Mouse (Mus musculus) lung, embryonic 16.5 days (tissue): ENCODE data around the gene Wnt16. TPM values are rescaled to one million over a fixed set of nuclear protein-coding genes. Genes with fewer than 3 reads are reported as not detected.

Experiments
- ATAC-seq: fragments of 200-750 bp; cut with Nextera tagmentation; 2 replicates; pipeline ENCODE4 v1.8.0; 2017; ENCODE audit warnings: low read depth, mild to moderate bottlenecking, moderate library complexity
- H3K27ac ChIP-seq: fragments of 300-500 bp; sonication (generic); 2 replicates; pipeline ENCODE4 v1.5.1; 2014; ENCODE audit warnings: mild to moderate bottlenecking, control low read depth, low read length
- H3K27me3 ChIP-seq: fragments of 300-500 bp; sonication (generic); 2 replicates; pipeline ENCODE4 v1.6.1; 2014; ENCODE audit warnings: low read depth, low read length, mixed read lengths; ENCODE audit not compliant: control insufficient read depth, insufficient read depth
- H3K36me3 ChIP-seq: fragments of 300-500 bp; sonication (generic); 2 replicates; pipeline ENCODE4 v1.6.1; 2014; ENCODE audit warnings: low read length; ENCODE audit not compliant: control insufficient read depth, insufficient read depth
- H3K4me1 ChIP-seq: fragments of 300-500 bp; sonication (generic); replicated peaks from 2 replicates; pipeline ENCODE4 v1.6.1; 2014; ENCODE audit warnings: low read length, mixed read lengths; ENCODE audit not compliant: control insufficient read depth, insufficient read depth
- H3K4me2 ChIP-seq: fragments of 300-500 bp; sonication (generic); 2 replicates; pipeline ENCODE4 v1.6.1; 2014; ENCODE audit warnings: low read depth, low read length, control low read depth
- H3K4me3 ChIP-seq: fragments of 300-500 bp; sonication (generic); 2 replicates; pipeline ENCODE4 v1.5.1; 2014; ENCODE audit warnings: mild to moderate bottlenecking, low read length, control low read depth
- H3K9ac ChIP-seq: fragments of 300-500 bp; sonication (generic); 2 replicates; pipeline ENCODE4 v1.6.1; 2014; ENCODE audit warnings: low read length, control low read depth
- H3K9me3 ChIP-seq: fragments of 300-500 bp; sonication (generic); 2 replicates; pipeline ENCODE4 v1.6.1; 2016; ENCODE audit warnings: low read length; ENCODE audit not compliant: control insufficient read depth
- WGBS: fragments of 180-500 bp; shearing (Covaris S2); extraction: QIAGEN DNeasy Blood & Tissue Kit; methylation state at CpG from one replicate; pipeline ENCODE4 v1.1.7; 2014; 5-methylcytosine and 5-hydroxymethylcytosine counted together
- polyA plus RNA-seq: library from polyadenylated mRNA; unstranded; fragments of >200 nt; fragmentation: Nextera tagmentation; extraction: Ambion mirVana; gene quantifications from 2 replicates; pipeline ENCODE4 v1.2.1, GENCODE M21; 2015

Gene Wnt16
- polyA plus RNA-seq, 1 experiment from 2014 or later: 0.18 TPM

DNA sequence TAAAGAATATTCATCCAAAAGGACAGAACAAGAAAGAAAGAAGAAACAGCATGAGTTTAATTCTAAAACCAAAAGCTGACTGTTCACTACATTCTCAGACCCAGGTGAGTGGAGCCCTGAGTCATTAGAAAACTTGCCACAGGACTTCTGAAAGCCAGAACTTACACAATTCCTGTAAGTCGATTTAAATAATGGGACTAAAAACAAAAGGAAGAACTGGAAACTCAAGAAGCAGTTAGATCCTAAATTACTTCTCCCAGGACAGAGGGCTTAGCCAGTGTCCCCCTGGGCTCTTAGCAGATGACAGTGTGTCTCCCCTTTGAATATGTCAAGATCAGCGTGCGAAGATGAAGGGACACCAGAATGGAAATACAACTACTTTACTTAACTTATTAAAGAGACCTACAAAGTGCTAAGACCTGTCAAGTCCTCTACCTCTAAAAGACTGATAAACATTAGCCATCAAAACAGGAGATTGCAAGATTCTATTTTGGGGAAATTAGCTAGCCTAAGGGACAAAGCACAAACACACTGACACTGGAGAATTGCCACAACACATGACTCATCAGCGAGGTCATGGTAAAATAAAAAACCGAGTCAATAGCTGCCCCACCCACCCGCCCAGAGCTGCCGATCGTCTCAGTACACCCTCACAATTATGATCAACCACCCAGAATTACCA is 18.0 kb upstream of the Wnt16 start:
- H3K27me3 ChIP-seq: no peaks in the 10 kb centered on the region
- H3K4me2 ChIP-seq: no peak overlapping the region
- H3K27ac ChIP-seq: no peak overlapping the region
- no peak for ATAC-seq
- H3K9me3 ChIP-seq: no peaks in the 10 kb centered on the region
- H3K4me1 ChIP-seq: no peaks in the 10 kb centered on the region
- H3K36me3 ChIP-seq: no peaks in the 10 kb centered on the region
- WGBS: 68% methylated on average over 8 of the region's 8 CpGs
- no peak overlapping the region for H3K4me3 ChIP-seq
- H3K9ac ChIP-seq: no peak overlapping the region

DNA sequence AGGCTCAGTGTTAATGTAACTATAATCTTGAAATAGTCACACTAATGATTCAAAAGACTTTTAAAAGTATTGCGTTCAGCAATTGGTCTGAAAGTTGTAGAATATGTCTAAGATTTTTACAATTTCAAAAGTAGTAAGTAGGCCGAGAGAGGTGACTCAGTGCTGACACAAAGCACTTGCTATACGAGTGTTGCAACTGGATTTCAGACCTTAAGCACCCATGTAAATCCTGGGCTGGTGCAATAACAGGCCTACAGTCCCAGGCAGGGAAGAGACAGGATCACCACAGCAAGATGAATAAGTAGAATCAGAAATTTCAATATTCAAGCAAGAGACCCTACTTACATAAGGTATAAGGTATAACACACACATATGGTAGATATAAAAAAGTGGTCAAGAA is 10.1 kb upstream of the Wnt16 start:
- no peaks in the 10 kb centered on the region for H3K27me3 ChIP-seq
- WGBS: 83% methylated on average over 3 of the region's 3 CpGs
- H3K4me3 ChIP-seq: no peak overlapping the region
- H3K36me3 ChIP-seq: no peaks in the 10 kb centered on the region
- H3K27ac ChIP-seq: no peak overlapping the region
- no peak overlapping the region for H3K9ac ChIP-seq
- no peak for ATAC-seq
- no peaks in the 10 kb centered on the region for H3K9me3 ChIP-seq
- peaks cover 2% of the 10 kb centered on the region for H3K4me1 ChIP-seq
- H3K4me2 ChIP-seq: no peak overlapping the region

DNA sequence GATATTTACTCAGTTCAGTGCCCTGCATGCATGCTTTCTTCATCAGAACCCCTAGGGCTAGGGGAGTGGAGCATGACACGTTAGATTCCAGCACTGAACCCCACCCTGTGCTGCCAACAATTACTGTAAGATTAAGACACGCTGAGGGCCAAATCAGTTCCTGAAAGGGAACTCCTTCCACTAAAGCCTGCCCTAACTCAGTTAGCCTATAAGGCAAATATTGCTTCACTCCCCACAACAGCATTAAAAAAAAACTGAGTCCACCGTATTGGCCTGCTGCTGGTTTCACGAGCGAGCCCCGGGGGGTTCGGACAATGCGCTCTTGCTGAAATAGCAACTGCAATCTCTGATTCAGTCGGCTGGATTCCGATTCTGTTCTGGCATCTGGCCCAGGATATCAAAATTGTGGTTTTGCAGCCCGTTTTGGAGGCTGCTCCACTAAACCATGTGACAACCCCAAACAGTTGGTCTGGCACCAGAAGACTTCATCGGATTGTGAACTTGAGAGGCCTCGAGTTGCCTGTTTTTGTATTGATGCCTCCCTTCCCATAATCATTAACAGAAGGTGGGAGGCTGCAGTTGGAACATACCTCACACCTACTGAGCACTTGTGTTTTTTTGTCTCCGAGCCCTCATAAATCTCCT is 7.7 kb upstream of the Wnt16 start:
- Histone ChIP-seq H3K4me2 (peak overlapping the region; percentile 37), H3K27me3 (no peaks in the 10 kb centered on the region), H3K4me1 (peaks cover 2% of the 10 kb centered on the region), H3K9ac (no peak overlapping the region), H3K36me3 (no peaks in the 10 kb centered on the region), H3K27ac (no peak overlapping the region), H3K9me3 (no peaks in the 10 kb centered on the region), H3K4me3 (no peak overlapping the region)
- 33% methylated on average over 14 of the region's 14 CpGs for WGBS
- peak; percentile 84 for ATAC-seq

DNA sequence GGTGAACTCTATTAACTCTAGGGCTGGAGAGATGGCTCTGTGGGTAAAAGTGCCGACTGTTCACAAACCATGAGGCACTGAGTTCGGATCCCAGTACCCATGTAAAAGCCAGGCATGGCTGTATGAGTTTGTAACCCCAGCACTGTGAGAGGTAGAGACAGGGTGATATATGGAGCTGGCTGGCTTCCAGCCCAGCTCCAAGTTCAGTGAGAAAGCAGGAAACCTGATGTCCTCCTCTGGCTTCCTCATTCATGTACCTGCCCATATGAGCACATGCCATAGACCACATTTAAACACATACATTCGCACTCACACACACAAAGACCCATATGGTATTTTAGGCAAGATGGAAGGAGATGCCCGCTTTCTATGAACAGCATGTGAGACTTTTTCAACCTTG is 5.6 kb upstream of the Wnt16 start:
- Histone ChIP-seq H3K4me1 (peaks cover 2% of the 10 kb centered on the region), H3K9me3 (no peaks in the 10 kb centered on the region), H3K9ac (no peak overlapping the region), H3K36me3 (no peaks in the 10 kb centered on the region), H3K4me2 (no peak overlapping the region), H3K4me3 (no peak overlapping the region), H3K27ac (no peak overlapping the region), H3K27me3 (peaks cover 3% of the 10 kb centered on the region; the same call in 1 of the 2 replicates)
- WGBS: 89% methylated on average over 4 of the region's 4 CpGs
- no peak for ATAC-seq

DNA sequence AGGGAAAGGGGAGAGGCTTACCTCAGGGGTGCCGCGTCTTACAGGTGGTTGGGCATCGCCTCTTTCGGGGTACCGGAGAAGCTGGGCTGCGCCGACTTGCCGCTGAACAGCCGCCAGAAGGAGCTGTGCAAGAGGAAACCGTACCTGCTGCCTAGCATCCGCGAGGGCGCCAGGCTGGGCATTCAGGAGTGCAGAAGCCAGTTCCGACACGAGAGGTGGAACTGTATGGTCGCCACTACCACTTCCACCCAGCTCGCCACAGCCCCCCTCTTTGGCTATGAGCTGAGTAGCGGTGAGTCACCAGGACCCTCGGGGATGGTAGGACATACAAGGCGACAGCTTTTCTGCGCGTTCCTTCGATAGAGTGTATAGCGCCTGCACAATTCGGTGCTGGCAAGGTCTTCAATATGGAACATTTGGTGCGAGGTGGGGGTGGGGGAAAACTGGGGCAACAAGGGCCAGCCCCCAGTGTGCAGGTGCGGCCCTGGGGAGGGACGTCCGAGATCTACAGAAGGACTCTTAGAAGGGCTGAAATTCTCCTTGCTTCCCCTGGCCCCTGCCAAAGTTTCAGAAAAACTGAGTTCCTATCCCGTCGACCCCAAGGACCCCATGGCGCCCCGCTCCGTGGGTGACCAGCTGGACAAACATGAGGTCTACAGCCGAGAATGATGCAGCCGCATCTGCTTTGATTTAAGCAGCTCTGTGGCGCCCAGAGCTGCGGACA is 872 bp downstream of the Wnt16 start:
- peak overlapping the region; percentile 30 for H3K4me3 ChIP-seq
- H3K4me2 ChIP-seq: peak overlapping the region; percentile 54
- WGBS: under 1% methylated on average over 38 of the region's 38 CpGs
- peak; percentile 34; the same call in 1 of the 2 replicates for ATAC-seq
- no peak overlapping the region for H3K9ac ChIP-seq
- peaks cover 27% of the 10 kb centered on the region for H3K27me3 ChIP-seq
- no peaks in the 10 kb centered on the region for H3K36me3 ChIP-seq
- H3K4me1 ChIP-seq: peaks cover 14% of the 10 kb centered on the region
- H3K9me3 ChIP-seq: no peaks in the 10 kb centered on the region
- H3K27ac ChIP-seq: no peak overlapping the region

DNA sequence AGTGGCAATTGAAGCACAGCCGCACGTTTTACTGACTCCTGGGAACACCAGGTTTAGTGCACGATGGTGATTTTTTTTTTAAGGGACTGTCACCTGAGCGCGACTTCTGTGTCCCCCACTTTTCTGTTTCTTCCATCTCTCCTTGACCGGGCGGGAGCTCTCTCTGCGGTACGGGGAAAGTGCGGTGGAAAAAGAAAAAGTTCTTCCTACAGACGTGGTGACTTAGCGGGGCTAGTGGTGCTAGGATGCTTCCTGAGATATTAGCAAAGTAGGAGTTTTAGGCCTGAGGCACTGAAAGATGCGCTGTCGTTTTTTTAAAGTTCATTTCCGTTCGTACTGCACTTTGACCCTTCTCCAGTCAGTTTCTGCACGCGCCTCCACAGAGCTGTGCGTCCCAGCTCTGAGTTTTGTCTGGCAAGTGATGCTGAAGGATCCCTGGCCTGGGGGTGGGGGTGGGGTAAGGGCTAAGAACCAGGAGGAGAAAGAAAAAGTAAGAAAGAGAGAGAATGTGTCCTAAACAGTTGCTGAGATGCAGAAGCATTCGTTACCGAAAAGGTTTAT is 1.5 kb downstream of the Wnt16 start:
- WGBS: 3% methylated on average over 21 of the region's 21 CpGs
- peaks cover 14% of the 10 kb centered on the region for H3K4me1 ChIP-seq
- ATAC-seq: 0 out of 2 replicates have a peak, but pooled peaks have one; percentile 20
- H3K9me3 ChIP-seq: no peaks in the 10 kb centered on the region
- H3K27me3 ChIP-seq: peaks cover 27% of the 10 kb centered on the region
- H3K27ac ChIP-seq: no peak overlapping the region
- peak overlapping the region; percentile 54 for H3K4me2 ChIP-seq
- no peaks in the 10 kb centered on the region for H3K36me3 ChIP-seq
- no peak overlapping the region for H3K9ac ChIP-seq
- peak overlapping the region; percentile 30 for H3K4me3 ChIP-seq

DNA sequence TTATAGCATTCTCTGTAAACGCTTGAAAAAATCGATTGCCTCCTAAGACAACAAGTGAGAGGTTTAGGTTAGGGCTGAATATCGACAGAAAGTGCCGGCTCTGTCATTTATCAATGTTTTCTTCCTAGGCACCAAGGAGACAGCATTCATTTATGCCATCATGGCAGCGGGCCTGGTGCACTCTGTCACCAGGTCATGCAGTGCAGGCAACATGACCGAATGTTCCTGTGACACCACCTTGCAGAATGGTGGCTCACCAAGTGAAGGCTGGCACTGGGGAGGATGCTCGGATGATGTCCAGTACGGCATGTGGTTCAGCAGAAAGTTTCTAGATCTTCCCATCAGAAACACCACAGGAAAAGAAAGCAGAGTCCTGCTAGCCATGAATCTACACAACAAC is 2.8 kb downstream of the Wnt16 start:
- Histone ChIP-seq H3K9me3 (no peaks in the 10 kb centered on the region), H3K27me3 (peaks cover 27% of the 10 kb centered on the region), H3K4me3 (no peak overlapping the region), H3K36me3 (no peaks in the 10 kb centered on the region), H3K4me1 (peaks cover 14% of the 10 kb centered on the region), H3K27ac (no peak overlapping the region), H3K4me2 (no peak overlapping the region), H3K9ac (no peak overlapping the region)
- no peak for ATAC-seq
- WGBS: 70% methylated on average over 8 of the region's 8 CpGs

DNA sequence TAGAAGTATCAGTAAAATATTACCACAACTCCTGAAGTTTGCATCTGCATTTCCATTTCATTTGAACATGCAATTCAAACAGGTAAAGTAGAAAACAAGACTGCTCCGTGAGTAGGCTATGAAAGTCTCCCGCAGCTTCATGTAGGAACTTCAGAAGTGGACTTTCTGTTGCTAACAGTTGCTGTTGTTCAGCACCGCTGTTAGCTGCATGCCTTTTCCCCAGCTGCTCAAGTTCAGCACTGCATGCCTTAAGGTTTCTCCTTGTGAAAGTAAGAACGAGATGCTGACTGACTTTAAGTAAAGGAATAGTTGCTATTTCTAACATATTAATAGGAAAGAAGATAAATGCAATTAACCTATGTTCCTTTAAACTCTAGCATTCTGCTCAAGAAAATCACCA is 4.0 kb downstream of the Wnt16 start:
- Histone ChIP-seq H3K27me3 (peaks cover 24% of the 10 kb centered on the region), H3K4me2 (no peak overlapping the region), H3K4me1 (peaks cover 14% of the 10 kb centered on the region), H3K36me3 (no peaks in the 10 kb centered on the region), H3K9ac (no peak overlapping the region), H3K4me3 (no peak overlapping the region), H3K9me3 (no peaks in the 10 kb centered on the region), H3K27ac (no peak overlapping the region)
- WGBS: 28% methylated on average over 4 of the region's 4 CpGs
- no peak for ATAC-seq

DNA sequence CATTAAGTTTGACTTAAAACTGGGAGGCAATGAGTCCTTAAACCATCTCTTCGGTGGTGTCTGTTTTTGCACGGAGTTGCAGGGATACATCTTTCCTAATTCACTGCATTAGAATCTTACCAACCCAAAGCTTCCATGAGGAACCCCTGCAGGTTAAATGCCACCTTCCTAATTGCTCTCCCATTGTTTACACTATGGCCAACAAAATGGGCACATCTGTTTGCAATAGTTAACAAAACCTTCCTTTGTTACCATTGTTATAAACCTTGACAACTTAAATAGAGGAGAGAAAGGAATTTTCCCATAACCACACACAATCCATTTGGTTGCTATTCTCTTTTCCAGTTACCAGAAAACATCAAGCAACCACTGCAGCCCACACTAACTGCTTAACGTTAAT is 5.9 kb downstream of the Wnt16 start:
- 61% methylated on average over 3 of the region's 3 CpGs for WGBS

More for the DNA sequence above, 5.9 kb downstream of the Wnt16 start:
- H3K36me3 ChIP-seq: no peaks in the 10 kb centered on the region
- no peak for ATAC-seq
- H3K4me3 ChIP-seq: no peak overlapping the region
- H3K9me3 ChIP-seq: no peaks in the 10 kb centered on the region
- no peak overlapping the region for H3K4me2 ChIP-seq
- H3K4me1 ChIP-seq: peaks cover 5% of the 10 kb centered on the region
- H3K27me3 ChIP-seq: peaks cover 10% of the 10 kb centered on the region
- no peak overlapping the region for H3K27ac ChIP-seq
- H3K9ac ChIP-seq: no peak overlapping the region
